Mouse (Mus musculus): Measurements from ENCODE around the gene Gm28998. TPM values are rescaled to one million over a fixed set of nuclear protein-coding genes. Genes with fewer than 3 reads are reported as not detected.
"Not testable (repeated sequence)": the region's sequence is repeated elsewhere in the genome, so short reads cannot be mapped to it uniquely, and the experiment has no call there.

Gene Gm28998
- not detected in 2 replicates for polyA plus RNA-seq (2015; fragmentation: Nextera tagmentation; extraction: Ambion mirVana)

DNA sequence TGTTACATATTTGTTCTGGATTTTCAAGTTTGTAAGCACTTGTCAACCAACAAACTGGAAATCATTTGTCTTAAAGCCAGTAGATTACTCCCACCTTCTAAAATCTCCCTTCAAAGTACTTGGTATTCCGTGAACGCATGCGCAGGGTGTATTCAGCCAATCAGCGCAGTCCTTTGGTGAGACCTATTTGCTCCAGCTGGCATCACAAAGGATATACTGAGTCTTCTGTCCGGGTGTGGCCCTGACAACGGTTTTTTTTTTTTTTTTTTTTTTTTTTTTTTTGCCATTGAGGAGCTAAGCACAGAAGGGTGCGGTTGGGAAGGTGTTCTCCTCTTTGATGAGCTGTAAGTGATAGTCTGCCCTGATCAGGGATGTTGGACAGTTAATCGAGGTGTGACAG lies at the start of gene Gm28998:
Gene Gm28998 (plus strand): TSS at position 301 of the 400 bp plus-strand sequence.
- H3K27ac ChIP-seq; H3K9me3 ChIP-seq; H3K27me3 ChIP-seq; H3K36me3 ChIP-seq; H3K4me3 ChIP-seq (replicated peaks); ATAC-seq; H3K4me1 ChIP-seq (replicated peaks); H3K9ac ChIP-seq (replicated peaks); H3K4me2 ChIP-seq (replicated peaks): not testable (repeated sequence)
- WGBS, result no CpG with 5 or more reads among the region's 8 CpGs

Other genes starting within 250 kb of the Gm28998 start
- gene Gm21244, start 84.5 kb upstream of the Gm28998 start, polyA plus RNA-seq (2015; fragmentation: Nextera tagmentation; extraction: Ambion mirVana), result not detected in 2 replicates
- gene Gm21788, start 151.2 kb downstream of the Gm28998 start, polyA plus RNA-seq (2015; fragmentation: Nextera tagmentation; extraction: Ambion mirVana), result not detected in 2 replicates

Data from midbrain, embryonic 13.5 days (tissue).